Mouse (Mus musculus) stomach, embryonic 16.5 days (tissue): ENCODE data around the gene Smpd1. TPM values are rescaled to one million over a fixed set of nuclear protein-coding genes. Genes with fewer than 3 reads are reported as not detected.

ENCODE experiments used
- ATAC-seq: fragments of 200-750 bp; cut with Nextera tagmentation; 2 replicates; pipeline ENCODE4 v1.8.0; 2017; ENCODE audit warnings: moderate number of reproducible peaks, moderate TSS enrichment; ENCODE audit not compliant: insufficient read depth, low FRiP score
- H3K27ac ChIP-seq: fragments of 300-500 bp; sonication (generic); 2 replicates; pipeline ENCODE4 v1.5.1; 2014; ENCODE audit warnings: low read length
- H3K27me3 ChIP-seq: fragments of 300-500 bp; sonication (generic); 2 replicates; pipeline ENCODE4 v1.6.1; 2014; ENCODE audit warnings: low read length, control low read depth, mixed read lengths; ENCODE audit not compliant: control insufficient read depth, insufficient read depth
- H3K36me3 ChIP-seq: fragments of 300-500 bp; sonication (generic); 2 replicates; pipeline ENCODE4 v1.6.1; 2014; ENCODE audit warnings: low read length; ENCODE audit not compliant: control insufficient read depth, insufficient read depth
- H3K4me1 ChIP-seq: fragments of 300-500 bp; sonication (generic); 2 replicates; pipeline ENCODE4 v1.6.1; 2014; ENCODE audit warnings: low read length, control low read depth, mixed read lengths; ENCODE audit not compliant: control insufficient read depth, insufficient read depth
- H3K4me2 ChIP-seq: fragments of 300-500 bp; sonication (generic); 2 replicates; pipeline ENCODE4 v1.6.1; 2014; ENCODE audit warnings: low read depth, low read length, mixed read lengths
- H3K4me3 ChIP-seq: fragments of 300-500 bp; sonication (generic); replicated peaks from 2 replicates; pipeline ENCODE4 v1.5.1; 2014; ENCODE audit warnings: mild to moderate bottlenecking, low read length
- H3K9ac ChIP-seq: fragments of 300-500 bp; sonication (generic); 2 replicates; pipeline ENCODE4 v1.6.1; 2014; ENCODE audit warnings: low read length
- H3K9me3 ChIP-seq: fragments of 300-500 bp; sonication (generic); replicated peaks from 2 replicates; pipeline ENCODE4 v1.6.1; 2016; ENCODE audit warnings: low read length, control low read depth; ENCODE audit not compliant: control insufficient read depth
- WGBS: fragments of 180-500 bp; shearing (Covaris S2); extraction: QIAGEN DNeasy Blood & Tissue Kit; methylation state at CpG from one replicate; pipeline ENCODE4 v1.1.7; 2014; 5-methylcytosine and 5-hydroxymethylcytosine counted together
- polyA plus RNA-seq: library from polyadenylated mRNA; unstranded; fragments of >200 nt; fragmentation: Nextera tagmentation; extraction: Ambion mirVana; gene quantifications from 2 replicates; pipeline ENCODE4 v1.2.1, GENCODE M21; 2015

The Smpd1 gene
- polyA plus RNA-seq, 1 experiment from 2014 or later: 43.3 TPM

DNA sequence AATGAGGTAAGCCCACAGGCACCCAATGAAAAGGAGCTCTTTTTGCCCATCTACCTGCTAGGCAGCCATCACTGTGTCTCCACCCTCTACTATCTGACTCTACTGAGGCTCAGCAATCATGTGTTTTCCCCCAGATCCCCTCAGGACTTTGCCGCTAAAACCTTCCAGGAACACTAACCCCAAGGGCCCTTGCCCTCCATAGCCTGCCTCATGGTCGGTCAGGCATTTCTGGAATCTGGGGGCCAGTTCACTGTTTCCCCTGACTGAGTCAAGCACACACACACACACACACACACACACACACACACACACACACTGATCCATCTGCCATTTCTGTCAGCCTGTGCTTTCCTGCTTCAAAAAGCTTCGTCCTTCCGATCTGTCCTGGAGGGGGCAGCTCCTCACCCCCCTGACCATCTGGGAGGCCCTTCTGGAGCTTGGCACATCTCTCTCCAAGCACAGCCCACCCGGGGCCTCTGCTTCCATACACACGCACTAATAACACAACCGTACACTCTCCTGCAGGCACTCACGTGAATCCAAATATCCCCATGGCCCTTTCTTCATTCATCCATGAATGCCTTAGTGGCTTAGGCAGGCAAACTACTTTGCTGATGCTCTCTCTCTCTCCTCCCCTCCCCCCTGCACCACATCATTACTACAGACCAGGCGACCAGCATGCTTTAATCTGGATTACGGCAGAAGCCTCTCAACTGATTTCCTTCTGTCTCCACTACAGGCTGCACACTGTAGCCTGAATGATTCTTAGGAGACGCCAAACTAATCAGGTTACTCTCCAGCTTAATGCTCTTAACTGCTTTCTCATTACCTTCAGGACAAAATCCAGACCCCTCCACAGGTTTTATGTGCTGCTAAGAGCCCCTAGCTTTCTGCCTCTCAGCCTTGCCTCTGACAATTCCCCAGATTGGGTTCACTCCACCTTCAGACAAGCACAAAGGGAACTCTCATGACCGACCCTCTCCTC is 15.6 kb downstream of the Smpd1 start:
- ATAC-seq: no peak
- no peaks in the 10 kb centered on the region for H3K9me3 ChIP-seq
- no peak overlapping the region for H3K9ac ChIP-seq
- 44% methylated on average over 12 of the region's 12 CpGs for WGBS
- H3K4me3 ChIP-seq: no peak overlapping the region
- 0 out of 2 replicates have a peak, but pooled peaks cover 5% of the 10 kb centered on the region for H3K36me3 ChIP-seq
- H3K27me3 ChIP-seq: no peaks in the 10 kb centered on the region
- peaks cover 9% of the 10 kb centered on the region for H3K4me1 ChIP-seq
- no peak overlapping the region for H3K27ac ChIP-seq
- no peak overlapping the region for H3K4me2 ChIP-seq

DNA sequence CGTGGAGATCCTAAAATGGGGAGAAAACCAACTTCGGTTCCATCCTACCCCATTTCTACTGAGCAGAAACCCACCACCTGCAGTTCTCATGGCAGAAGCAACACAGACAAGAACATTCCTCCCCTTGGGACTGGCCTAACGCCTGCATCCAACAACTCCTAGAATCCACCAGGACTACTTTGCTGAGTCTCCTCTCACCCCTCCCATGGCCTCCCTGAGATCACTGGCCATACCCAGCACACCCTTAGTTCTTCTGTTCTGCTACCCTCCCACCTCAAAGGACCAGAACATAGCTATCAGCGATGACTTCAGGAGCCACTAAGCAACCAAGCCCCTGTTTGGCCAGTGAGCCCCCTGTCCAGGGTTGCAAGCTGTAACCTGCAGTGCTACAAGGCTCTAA is 16.6 kb downstream of the Smpd1 start:
- H3K4me2 ChIP-seq: no peak overlapping the region
- no peak overlapping the region for H3K9ac ChIP-seq
- ATAC-seq: no peak
- H3K36me3 ChIP-seq: 0 out of 2 replicates have a peak, but pooled peaks cover 5% of the 10 kb centered on the region
- H3K4me3 ChIP-seq: no peak overlapping the region
- no peaks in the 10 kb centered on the region for H3K27me3 ChIP-seq
- 77% methylated on average over 4 of the region's 4 CpGs for WGBS
- no peaks in the 10 kb centered on the region for H3K9me3 ChIP-seq
- no peak overlapping the region for H3K27ac ChIP-seq
- peaks cover 9% of the 10 kb centered on the region for H3K4me1 ChIP-seq

DNA sequence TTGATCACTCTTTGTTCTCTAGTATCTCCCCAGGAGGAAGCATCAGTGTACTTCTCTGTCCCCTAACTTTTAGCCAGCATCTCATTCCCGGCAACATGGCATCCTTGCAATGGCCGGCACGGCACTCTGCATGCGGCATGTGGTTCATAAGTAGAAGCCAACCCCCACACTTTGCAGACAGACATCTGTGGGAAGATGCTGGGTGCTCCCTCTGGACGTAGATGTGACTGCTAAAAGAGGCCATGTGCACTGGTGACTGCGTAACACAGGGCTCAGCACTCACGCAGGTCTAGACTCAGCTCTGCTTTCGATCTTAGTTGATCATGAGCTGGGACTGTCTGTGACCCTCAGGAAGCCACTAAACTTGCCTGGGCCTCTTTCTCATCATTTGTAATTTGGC is 18.8 kb downstream of the Smpd1 start:
- WGBS: 92% methylated on average over 8 of the region's 8 CpGs
- no peaks in the 10 kb centered on the region for H3K9me3 ChIP-seq
- no peak overlapping the region for H3K4me3 ChIP-seq
- H3K27me3 ChIP-seq: no peaks in the 10 kb centered on the region
- no peak overlapping the region for H3K27ac ChIP-seq
- H3K4me1 ChIP-seq: peaks cover 9% of the 10 kb centered on the region
- no peak overlapping the region for H3K4me2 ChIP-seq
- no peak for ATAC-seq
- no peak overlapping the region for H3K9ac ChIP-seq
- no peaks in the 10 kb centered on the region for H3K36me3 ChIP-seq

DNA sequence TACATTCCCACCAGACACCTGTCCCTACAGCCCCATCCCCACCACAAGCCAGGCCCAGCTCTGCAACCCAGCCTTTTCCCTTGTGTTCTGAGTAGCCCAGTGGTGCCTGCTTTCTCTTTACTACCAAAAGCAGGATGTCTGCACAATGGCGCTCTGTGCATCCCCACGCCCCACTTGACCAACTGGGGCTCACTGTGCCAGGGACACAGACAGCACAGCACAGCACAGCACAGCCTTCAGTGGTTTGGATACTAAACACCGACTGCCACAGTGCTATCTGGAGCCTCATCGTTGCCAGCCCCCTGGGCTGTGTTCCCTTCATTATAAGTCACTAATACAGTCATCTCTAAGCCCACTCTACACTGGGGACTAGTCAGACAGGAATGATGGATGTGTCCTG is 20.4 kb downstream of the Smpd1 start:
- Histone ChIP-seq H3K27me3 (no peaks in the 10 kb centered on the region), H3K4me2 (no peak overlapping the region), H3K9ac (no peak overlapping the region), H3K4me3 (no peak overlapping the region), H3K36me3 (no peaks in the 10 kb centered on the region), H3K4me1 (no peaks in the 10 kb centered on the region; the same call in none of the 2 replicates), H3K27ac (no peak overlapping the region), H3K9me3 (no peaks in the 10 kb centered on the region)
- 96% methylated on average over 4 of the region's 4 CpGs for WGBS
- ATAC-seq: no peak

DNA sequence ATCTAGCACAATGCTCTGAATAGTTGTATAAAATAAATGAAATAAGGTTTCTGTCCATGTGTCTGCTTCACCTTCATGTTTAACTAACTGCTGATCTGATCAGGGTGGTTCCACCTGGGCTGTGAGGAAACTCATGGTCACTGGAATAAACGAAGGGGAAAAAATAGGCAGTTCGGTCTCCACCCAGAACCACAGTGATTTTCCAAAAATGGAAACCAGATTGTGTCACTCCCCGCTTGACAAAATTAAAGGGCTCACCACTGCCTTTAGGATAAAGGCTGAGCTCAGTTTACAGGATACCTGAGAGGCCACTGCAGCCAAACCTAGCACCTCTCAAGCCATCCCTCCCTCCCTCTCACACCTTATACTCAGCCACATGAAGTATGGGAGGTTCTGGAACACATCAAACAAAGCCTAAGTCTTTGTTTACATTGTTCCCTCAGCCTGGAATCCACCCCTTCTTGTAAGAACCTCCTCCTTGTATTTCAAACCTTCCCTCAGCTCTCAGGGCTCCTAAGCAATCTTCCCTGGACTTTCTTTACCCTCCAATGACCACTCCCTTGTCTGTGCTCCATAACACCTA is 22.1 kb downstream of the Smpd1 start:
- no peaks in the 10 kb centered on the region for H3K9me3 ChIP-seq
- H3K27me3 ChIP-seq: no peaks in the 10 kb centered on the region
- WGBS: 56% methylated on average over 3 of the region's 3 CpGs
- no peak overlapping the region for H3K9ac ChIP-seq
- no peak overlapping the region for H3K27ac ChIP-seq
- H3K4me2 ChIP-seq: no peak overlapping the region
- ATAC-seq: 0 out of 2 replicates have a peak, but pooled peaks have one; percentile 15
- no peaks in the 10 kb centered on the region for H3K36me3 ChIP-seq
- H3K4me1 ChIP-seq: peaks cover 9% of the 10 kb centered on the region
- H3K4me3 ChIP-seq: no peak overlapping the region

DNA sequence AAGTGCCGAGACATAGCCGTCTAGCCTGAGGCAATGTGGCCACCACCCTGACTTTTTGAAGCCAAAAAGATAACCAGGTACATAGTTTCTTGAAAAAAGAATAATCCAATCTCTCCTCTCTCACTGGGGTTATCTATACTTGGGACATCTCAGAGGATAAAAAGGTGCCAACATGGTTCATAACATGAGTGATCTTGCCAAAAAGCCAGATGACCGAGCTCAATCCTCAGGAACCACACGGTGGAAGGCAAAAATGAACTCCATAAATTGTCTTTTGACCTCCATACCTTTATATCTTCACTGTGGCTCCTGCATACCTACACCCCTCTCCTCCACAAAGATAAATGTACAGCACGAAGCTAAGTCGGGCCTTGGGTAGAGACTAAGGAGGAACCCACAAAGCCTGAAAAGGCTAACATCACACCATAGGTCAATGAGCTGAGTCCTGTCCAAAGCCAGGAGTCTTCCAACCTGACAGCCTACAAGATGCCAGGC is 23.3 kb downstream of the Smpd1 start:
- H3K27ac ChIP-seq: no peak overlapping the region

DNA sequence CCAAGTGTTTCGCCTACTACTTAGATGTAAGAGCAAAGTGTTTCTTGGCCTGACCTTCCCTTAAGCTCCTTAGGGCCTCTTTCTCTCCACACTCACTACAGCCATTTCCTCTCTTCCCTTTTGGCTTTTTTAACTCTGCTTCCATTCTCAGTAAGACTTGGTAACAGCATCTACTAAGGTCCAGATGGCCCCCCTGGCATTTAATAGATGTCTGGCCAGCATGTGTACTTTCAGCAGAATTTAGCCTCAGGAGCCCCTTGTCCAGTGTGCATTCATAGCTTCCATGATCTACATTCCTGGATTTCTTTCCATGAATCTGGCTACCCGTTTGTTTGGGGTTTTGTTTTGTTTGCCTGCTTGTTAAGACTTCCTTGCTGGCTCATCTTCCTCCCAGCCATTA is 24.3 kb downstream of the Smpd1 start:
- no peak for ATAC-seq
- Histone ChIP-seq H3K36me3 (no peaks in the 10 kb centered on the region), H3K4me2 (no peak overlapping the region), H3K27ac (no peak overlapping the region), H3K9me3 (no peaks in the 10 kb centered on the region), H3K27me3 (no peaks in the 10 kb centered on the region), H3K4me3 (no peak overlapping the region), H3K4me1 (peaks cover 14% of the 10 kb centered on the region), H3K9ac (no peak overlapping the region)
- 81% methylated on average over 2 of the region's 2 CpGs for WGBS

More for the DNA sequence above, 23.3 kb downstream of the Smpd1 start:
- Histone ChIP-seq H3K4me3 (no peak overlapping the region), H3K27me3 (no peaks in the 10 kb centered on the region), H3K4me1 (peaks cover 14% of the 10 kb centered on the region), H3K36me3 (no peaks in the 10 kb centered on the region), H3K9me3 (no peaks in the 10 kb centered on the region), H3K4me2 (no peak overlapping the region), H3K9ac (no peak overlapping the region)
- no peak for ATAC-seq
- WGBS: 92% methylated on average over 6 of the region's 6 CpGs

DNA sequence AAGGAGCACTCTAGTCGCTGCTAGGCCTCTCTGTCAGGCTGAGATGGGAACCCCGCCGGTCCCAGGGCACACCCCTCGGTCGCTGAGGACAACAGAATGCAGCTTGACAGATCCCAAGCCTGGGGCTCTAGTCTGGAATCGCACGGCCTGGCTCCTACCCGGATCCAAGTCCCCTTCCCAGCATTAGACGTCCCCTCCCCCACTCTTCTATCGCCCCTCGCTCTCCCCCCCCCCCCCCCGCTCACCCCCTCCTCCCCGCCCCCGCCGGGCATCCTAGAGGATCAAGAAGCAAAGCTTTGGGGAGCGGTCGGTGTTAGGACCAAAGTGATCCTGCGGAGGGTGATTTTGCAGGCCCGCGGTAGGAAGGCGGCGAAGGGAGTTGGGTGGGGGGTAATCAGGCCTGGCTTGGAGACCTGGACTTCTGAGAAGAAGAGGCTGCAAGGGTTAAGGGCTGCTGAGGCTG is 26.5 kb downstream of the Smpd1 start:
- ATAC-seq: no peak; the same call in 1 of the 2 replicates
- H3K9ac ChIP-seq: peak overlapping the region; percentile 79
- H3K36me3 ChIP-seq: no peaks in the 10 kb centered on the region
- H3K4me1 ChIP-seq: peaks cover 14% of the 10 kb centered on the region
- peak overlapping the region; percentile 63 for H3K27ac ChIP-seq
- H3K4me2 ChIP-seq: peak overlapping the region; percentile 82
- no peaks in the 10 kb centered on the region for H3K27me3 ChIP-seq
- peak overlapping the region; percentile 75 for H3K4me3 ChIP-seq
- WGBS: 1% methylated on average over 18 of the region's 22 CpGs
- H3K9me3 ChIP-seq: no peaks in the 10 kb centered on the region
